In the genomic region with DNA sequence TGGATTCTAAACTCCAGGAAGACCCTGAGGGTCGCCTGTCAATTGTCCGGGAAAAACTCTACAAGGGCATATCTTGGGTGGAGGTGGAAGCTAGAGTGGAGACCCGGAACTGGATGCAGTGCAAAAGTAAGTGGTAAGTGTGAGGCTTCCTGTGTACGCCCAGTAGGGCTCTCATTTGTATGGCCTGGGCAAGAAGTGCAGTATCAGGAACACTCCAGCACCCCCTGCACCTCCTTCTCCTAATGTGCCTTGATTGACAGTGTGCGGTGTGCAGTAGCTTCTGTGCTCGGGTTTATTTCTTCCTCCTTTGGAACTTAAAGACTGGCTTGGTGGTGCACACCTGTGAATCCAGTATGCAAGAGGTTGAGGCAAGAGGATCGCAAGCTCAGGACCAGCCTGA, we compare ENCODE assay signal across 30 mouse cellular contexts. TPM values are rescaled to one million over a fixed set of nuclear protein-coding genes. Genes with fewer than 3 reads are reported as not detected.
"Had no signal": no experiment of that assay in that cellular context is flagged by ENCODE, and none has a peak within 500 bp of the region (broad histone marks: within the 10 kb centered on the region; RNA-seq: fewer than 3 reads in every experiment).

No protein-coding gene starts in this region.

- H3K9me3 ChIP-seq: heart, embryonic 10.5 days; hindbrain, embryonic 10.5 days; hindbrain, embryonic 12.5 days; kidney, embryonic 15.5 days; limb, embryonic 13.5 days; limb, embryonic 15.5 days; liver, embryonic 12.5 days had no signal

- H3K27ac ChIP-seq: heart, embryonic 10.5 days; hindbrain, embryonic 10.5 days; hindbrain, embryonic 12.5 days; hindbrain, embryonic 14.5 days; hindbrain, postnatal 0 days; kidney, embryonic 15.5 days; kidney, postnatal 0 days; limb, embryonic 13.5 days; limb, embryonic 15.5 days; liver, embryonic 12.5 days; liver, embryonic 14.5 days had no signal

- H3K4me1 ChIP-seq: heart, embryonic 10.5 days; hindbrain, embryonic 10.5 days; hindbrain, embryonic 12.5 days; kidney, embryonic 15.5 days; limb, embryonic 13.5 days; limb, embryonic 15.5 days; liver, embryonic 12.5 days had no signal

- H3K4me3 ChIP-seq: heart, embryonic 10.5 days; hindbrain, embryonic 10.5 days; hindbrain, embryonic 12.5 days; kidney, embryonic 15.5 days; limb, embryonic 13.5 days; limb, embryonic 15.5 days; liver, embryonic 12.5 days had no signal

- H3K27me3 ChIP-seq: hindbrain, embryonic 12.5 days; kidney, embryonic 15.5 days; limb, embryonic 13.5 days; limb, embryonic 15.5 days; liver, embryonic 12.5 days had no signal

- H3K9ac ChIP-seq: hindbrain, embryonic 12.5 days; hindbrain, embryonic 14.5 days; kidney, embryonic 15.5 days; limb, embryonic 13.5 days; limb, embryonic 15.5 days; liver, embryonic 12.5 days; liver, embryonic 14.5 days had no signal

- DNase-seq: gastrocnemius, postnatal 25 days; heart, postnatal 10 days; heart, postnatal 4 days; kidney, adult 11 months; kidney, adult 2 months; kidney, adult 9 months; kidney, postnatal 14 days; kidney, postnatal 36 days; layer of hippocampus, adult 9-11 months; layer of hippocampus, postnatal 36 days; left cerebral cortex, postnatal 4 days had no signal

- H3K4me2 ChIP-seq: hindbrain, embryonic 12.5 days; hindbrain, embryonic 14.5 days; kidney, embryonic 15.5 days; limb, embryonic 13.5 days; limb, embryonic 15.5 days; liver, embryonic 12.5 days had no signal

- ATAC-seq: hindbrain, postnatal 0 days; intestine, embryonic 16.5 days; liver, embryonic 12.5 days had no signal

RNA-seq across cellular contexts. Expression of a gene that starts 19.8 kb away (rescaled TPM):
- total RNA-seq: gastrocnemius, adult 18-20 months; gastrocnemius, adult 8-10 months; gastrocnemius, postnatal 25 days; heart, adult 8-10 months; heart, postnatal 10 days; heart, postnatal 25 days; left cerebral cortex, adult 18-20 months; liver, adult 2 months had no signal
- polyA plus RNA-seq: limb, embryonic 11.5 days had no signal
